21 mouse cellular contexts compared by ENCODE assay signal in genomic region chr16:95675212-95675611, GRCm38 (mm10). TPM values are rescaled to one million over a fixed set of nuclear protein-coding genes. Genes with fewer than 3 reads are reported as not detected.
DNase-seq lines count a peak whose midpoint lies in the region; ATAC-seq and TF ChIP-seq lines count a peak whose summit lies in the region.
"Had no signal": no experiment of that assay in that cellular context is flagged by ENCODE, and none has a peak within 500 bp of the region (broad histone marks: within the 10 kb centered on the region; RNA-seq: fewer than 3 reads in every experiment).

No protein-coding gene starts in this region.

- TF ChIP-seq CTCF in small intestine, adult 2 months (IDR thresholded peaks at IDR 0.05; ENCODE audit: extremely low read depth, insufficient read length, insufficient replicate concordance, low read depth, low read length): no peak

- H3K9me3 ChIP-seq in ES-E14 (ENCODE audit: control insufficient read depth, insufficient read depth, low read depth, low read length): no peaks in the 10 kb centered on the region
- no peaks in the 10 kb centered on the region for H3K9me3 ChIP-seq in intestine, embryonic 14.5 days (ENCODE audit: control insufficient read depth, low read length)
- H3K9me3 ChIP-seq: forebrain, embryonic 15.5 days; G1E; heart, embryonic 13.5 days; hindbrain, embryonic 10.5 days; liver, embryonic 12.5 days; midbrain, embryonic 12.5 days had no signal

- H3K36me3 ChIP-seq in ES-E14 (ENCODE audit: control insufficient read depth, insufficient read depth, low read length, poor library complexity, severe bottlenecking): no peaks in the 10 kb centered on the region
- no peaks in the 10 kb centered on the region for H3K36me3 ChIP-seq in intestine, embryonic 14.5 days (ENCODE audit: control insufficient read depth, insufficient read depth, low read length)
- H3K36me3 ChIP-seq in small intestine, adult 2 months (ENCODE audit: control insufficient read depth, insufficient read depth, low read length): no peaks in the 10 kb centered on the region
- H3K36me3 ChIP-seq: forebrain, embryonic 15.5 days; G1E; heart, embryonic 13.5 days; hindbrain, embryonic 10.5 days; liver, embryonic 12.5 days; midbrain, embryonic 12.5 days had no signal

- peak; percentile 11 for DNase-seq in adrenal gland, postnatal 25 days
- DNase-seq in adrenal gland, postnatal 4 days (ENCODE audit: low spot score in 2 of 2): no peak
- no peak for DNase-seq in ES-E14 (ENCODE audit: low read depth, low spot score)
- DNase-seq in intestine, embryonic 14.5 days (ENCODE audit: low spot score): no peak
- DNase-seq in gastrocnemius, postnatal 14 days: no peak
- DNase-seq in cerebellum, adult 18-20 months: no peak
- DNase-seq: B cell, adult 2 months; cerebellum, postnatal 10 days; gastrocnemius, postnatal 25 days; right cerebral cortex, postnatal 14 days; thymus, postnatal 25 days had no signal

- 55% methylated on average over 11 of the region's 11 CpGs for WGBS in intestine, embryonic 14.5 days
- WGBS in small intestine, adult 2 months: 44% methylated on average over 11 of the region's 11 CpGs

- in situ Hi-C loops in ES-E14 (cut with MboI; ENCODE audit: low sequenced_read_pairs in 2 of 2, unreplicated experiment in 2 of 2): no loop called here

- ATAC-seq in intestine, embryonic 14.5 days (replicated peaks; ENCODE audit: low FRiP score, low TSS enrichment, low read depth): peak; percentile 49; the same call in 1 of the 2 replicates
- ATAC-seq in erythroid progenitor cell, adult 5-6 weeks (replicated peaks; ENCODE audit: low FRiP score, poor library complexity, severe bottlenecking): no peak
- ATAC-seq: forebrain, embryonic 15.5 days; inflammation-experienced regulatory T-cells, adult 6 months; liver, embryonic 12.5 days had no signal

- no peak overlapping the region for H3K4me3 ChIP-seq in ES-E14 (ENCODE audit: insufficient read depth in 1 of 2, low read depth in 1 of 2, low read length in 2 of 2, poor library complexity in 1 of 2, severe bottlenecking in 1 of 2)
- H3K4me3 ChIP-seq in intestine, embryonic 14.5 days (ENCODE audit: low read depth, low read length): no peak overlapping the region
- H3K4me3 ChIP-seq in small intestine, adult 2 months (ENCODE audit: low read depth, low read length): no peak overlapping the region
- H3K4me3 ChIP-seq: forebrain, embryonic 15.5 days; hindbrain, embryonic 10.5 days; left cerebral cortex, adult 2 months; liver, embryonic 12.5 days; midbrain, embryonic 12.5 days had no signal

- intact Hi-C loops in gastrocnemius, postnatal 14 days (cut with DNase I; ENCODE audit: low total_unique reads): no loop called here

- TF ChIP-seq POLR2A in small intestine, adult 2 months (IDR thresholded peaks at IDR 0.05; ENCODE audit: low read depth, low read length): no peak

- H3K9ac ChIP-seq in ES-E14 (ENCODE audit: insufficient read depth, low read depth, low read length, poor library complexity, severe bottlenecking): no peak overlapping the region
- H3K9ac ChIP-seq in intestine, embryonic 14.5 days (ENCODE audit: low read length): no peak overlapping the region
- H3K9ac ChIP-seq: forebrain, embryonic 15.5 days; heart, embryonic 13.5 days; liver, embryonic 12.5 days; midbrain, embryonic 12.5 days had no signal

- no peaks in the 10 kb centered on the region for H3K4me1 ChIP-seq in ES-E14 (ENCODE audit: control insufficient read depth in 2 of 2, insufficient read depth in 2 of 2, low read length in 2 of 2, poor library complexity in 1 of 2)
- peaks cover 6% of the 10 kb centered on the region for H3K4me1 ChIP-seq in intestine, embryonic 14.5 days (replicated peaks; ENCODE audit: control insufficient read depth, insufficient read depth, low read length)
- H3K4me1 ChIP-seq in small intestine, adult 2 months (ENCODE audit: control insufficient read depth, insufficient read depth, insufficient read length, low read length): peaks cover 18% of the 10 kb centered on the region; the same call in 1 of the 2 replicates
- H3K4me1 ChIP-seq: forebrain, embryonic 15.5 days; liver, embryonic 12.5 days; midbrain, embryonic 12.5 days had no signal

- H3K4me2 ChIP-seq in intestine, embryonic 14.5 days (ENCODE audit: low read length): no peak overlapping the region
- H3K4me2 ChIP-seq: forebrain, embryonic 15.5 days; midbrain, embryonic 12.5 days had no signal

- H3K27ac ChIP-seq in ES-E14 (ENCODE audit: insufficient read depth, low read depth, low read length, poor library complexity, severe bottlenecking): no peak overlapping the region
- H3K27ac ChIP-seq in intestine, embryonic 14.5 days (ENCODE audit: low read depth): no peak overlapping the region
- peak overlapping the region; percentile 48; the same call in 1 of the 2 replicates for H3K27ac ChIP-seq in small intestine, adult 2 months (ENCODE audit: insufficient read depth, low read depth, low read length)
- H3K27ac ChIP-seq: forebrain, embryonic 15.5 days; heart, embryonic 13.5 days; hindbrain, embryonic 10.5 days; left cerebral cortex, adult 2 months; midbrain, embryonic 12.5 days had no signal

- H3K27me3 ChIP-seq in intestine, embryonic 14.5 days (replicated peaks; ENCODE audit: control insufficient read depth, insufficient read depth, low read length): no peaks in the 10 kb centered on the region
- no peaks in the 10 kb centered on the region for H3K27me3 ChIP-seq in small intestine, adult 2 months (ENCODE audit: control insufficient read depth, insufficient read depth, low read length)
- H3K27me3 ChIP-seq: forebrain, embryonic 15.5 days; heart, embryonic 13.5 days; liver, embryonic 12.5 days; midbrain, embryonic 12.5 days had no signal

TF ChIP-seq in ES-E14, 5 proteins besides CTCF, POLR2A, EP300 and RAD21:
- TF ChIP-seq HCFC1 (IDR thresholded peaks at IDR 0.05; ENCODE audit: borderline replicate concordance, insufficient read depth, low read length): no peak
- TF ChIP-seq CHD2 (IDR thresholded peaks at IDR 0.05; ENCODE audit: low read depth, low read length): no peak
- no peak for TF ChIP-seq MAFK (IDR thresholded peaks at IDR 0.05; ENCODE audit: insufficient read depth, low read depth, low read length)
- no peak for TF ChIP-seq ZC3H11A (IDR thresholded peaks at IDR 0.05; ENCODE audit: borderline replicate concordance, low read depth, low read length)
- TF ChIP-seq ZNF384 (IDR thresholded peaks at IDR 0.05; ENCODE audit: low read depth, low read length): 0 out of 2 replicates have a peak, but pooled peaks have one; percentile 11

RNA-seq across cellular contexts. Expression of gene Ets2, which starts 26.7 kb away (rescaled TPM):
- total RNA-seq in adrenal gland, postnatal 25 days (2021): 52.2 and 56.2 TPM in 2 replicates
- 10 to 100 TPM; 64.8 to 73.7 TPM for total RNA-seq in adrenal gland, postnatal 4 days (2021)
- 12.8 and 16.2 TPM in 2 replicates for total RNA-seq in ES-E14 (2012; rRNA removed)
- 52.8 and 57.9 TPM in 2 replicates for polyA plus RNA-seq in intestine, embryonic 14.5 days (2014; fragmentation: Nextera tagmentation; extraction: Ambion mirVana)
- polyA plus RNA-seq in small intestine, adult 2 months (2012; rRNA removed): 69.5 and 115 TPM in 2 replicates
- 8.6 and 10.5 TPM in 2 replicates for total RNA-seq in erythroid progenitor cell, adult 5-6 weeks (2015; ENCODE audit: low replicate concordance)
- 1.7 and 3.8 TPM in 2 replicates for total RNA-seq in erythroid progenitor cell, adult 5-6 weeks (2017; ENCODE audit: low replicate concordance)
- 10 to 100 TPM; 46.1 to 52.9 TPM for total RNA-seq in gastrocnemius, postnatal 14 days (2021)
